In the genomic region with DNA sequence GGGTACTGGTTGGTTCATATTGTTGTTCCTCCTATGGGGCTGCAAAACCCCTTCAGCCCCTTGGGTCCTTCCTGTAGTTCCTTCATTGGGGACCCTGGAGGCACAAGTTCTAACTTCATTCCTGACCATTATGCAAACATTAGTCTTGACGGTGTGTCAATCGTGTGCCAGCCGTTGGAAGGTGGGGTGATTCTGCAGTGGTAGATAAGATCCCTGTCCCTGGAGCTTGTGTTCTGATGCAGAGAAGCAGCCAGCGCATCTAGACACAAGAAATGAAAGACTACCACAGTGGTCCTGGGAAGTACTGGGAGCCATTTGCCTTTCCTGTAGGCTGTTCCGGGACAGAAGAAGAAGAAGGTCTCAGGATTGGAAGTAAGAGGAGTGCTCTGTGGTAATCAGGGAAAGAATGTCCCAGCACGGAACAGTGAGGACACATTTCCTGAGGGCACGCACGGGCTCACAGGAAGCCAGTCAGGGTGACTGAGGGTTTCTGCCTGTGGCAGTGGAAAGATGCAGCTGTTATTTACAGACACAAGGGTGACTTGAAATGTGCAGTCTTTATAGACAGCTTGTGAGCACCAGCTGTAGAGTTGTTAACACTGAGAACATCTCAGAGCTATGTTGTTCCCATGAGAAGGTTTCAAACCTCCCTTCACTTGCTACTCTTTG, we compare ENCODE assay signal across 17 mouse cellular contexts. TPM values are rescaled to one million over a fixed set of nuclear protein-coding genes. Genes with fewer than 3 reads are reported as not detected.
A peak's percentile ranks its signal among the peaks of the same experiment; 100 is the strongest.
DNase-seq lines count a peak whose midpoint lies in the region; ATAC-seq lines count a peak whose summit lies in the region.
"Had no signal": no experiment of that assay in that cellular context is flagged by ENCODE, and none has a peak within 500 bp of the region (broad histone marks: within the 10 kb centered on the region; RNA-seq: fewer than 3 reads in every experiment).

No protein-coding gene starts in this region.

- ATAC-seq in liver, embryonic 16.5 days (ENCODE audit: low read depth), result peak; percentile 56

- DNase-seq in lung, postnatal 10 days, result peak; percentile 45
- DNase-seq in lung, adult 18-20 months, result no peak
- DNase-seq in c-Kit-positive CD71-positive TER-119-positive erythroid progenitor cells, embryonic 14.5 days (ENCODE audit: low spot score), result peak; percentile 75
- DNase-seq in thymus, postnatal 25 days, result peak; percentile 43
- DNase-seq in right cerebral cortex, postnatal 14 days, result no peak
- DNase-seq in frontal cortex, postnatal 10 days (ENCODE audit: low spot score in 2 of 2), result no peak
- DNase-seq in ovary, adult 18-20 months (ENCODE audit: low spot score), result no peak
- DNase-seq: cerebellum, postnatal 25 days; heart, adult 18-20 months; layer of hippocampus, adult 9-11 months had no signal

- peaks cover 53% of the 10 kb centered on the region for H3K4me1 ChIP-seq in liver, embryonic 16.5 days (ENCODE audit: control insufficient read depth, low read depth, low read length)

- no peaks in the 10 kb centered on the region for H3K36me3 ChIP-seq in liver, embryonic 16.5 days (ENCODE audit: control insufficient read depth, insufficient read depth)
- H3K36me3 ChIP-seq: embryonic facial prominence, embryonic 15.5 days; midbrain, embryonic 10.5 days had no signal

- peak overlapping the region; percentile 65 for H3K27ac ChIP-seq in liver, embryonic 16.5 days (ENCODE audit: low read length)
- H3K27ac ChIP-seq: embryonic facial prominence, embryonic 15.5 days; hindbrain, embryonic 14.5 days; midbrain, embryonic 10.5 days had no signal

- peak overlapping the region; percentile 52 for H3K4me3 ChIP-seq in liver, embryonic 16.5 days (ENCODE audit: low read depth, low read length)
- H3K4me3 ChIP-seq: embryonic facial prominence, embryonic 15.5 days; midbrain, embryonic 10.5 days; myocyte had no signal

- H3K4me2 ChIP-seq in liver, embryonic 16.5 days (ENCODE audit: low read depth, low read length), result peak overlapping the region; percentile 58
- H3K4me2 ChIP-seq: embryonic facial prominence, embryonic 15.5 days; hindbrain, embryonic 14.5 days had no signal

- H3K27me3 ChIP-seq in liver, embryonic 16.5 days (ENCODE audit: control insufficient read depth, insufficient read depth, low read depth, low read length), result no peaks in the 10 kb centered on the region
- H3K27me3 ChIP-seq: embryonic facial prominence, embryonic 15.5 days had no signal

- no peaks in the 10 kb centered on the region for H3K9me3 ChIP-seq in liver, embryonic 16.5 days (replicated peaks; ENCODE audit: control insufficient read depth, low read length)
- H3K9me3 ChIP-seq: embryonic facial prominence, embryonic 15.5 days; midbrain, embryonic 10.5 days had no signal

- 10% methylated on average over 8 of the region's 8 CpGs for WGBS in liver, embryonic 16.5 days (ENCODE audit: insufficient replicate concordance)

- peak overlapping the region; percentile 53 for H3K9ac ChIP-seq in liver, embryonic 16.5 days (ENCODE audit: low read depth, low read length)
- H3K9ac ChIP-seq: embryonic facial prominence, embryonic 15.5 days; hindbrain, embryonic 14.5 days had no signal

RNA-seq across cellular contexts. Expression of gene Pla2g12a, which starts 2.7 kb away (rescaled TPM):
- polyA plus RNA-seq in liver, embryonic 16.5 days (2015; fragmentation: Nextera tagmentation; extraction: Ambion mirVana), result 80.6 and 81.6 TPM in 2 replicates

RNA-seq across cellular contexts. Expression of gene Casp6, which starts 20.2 kb away (rescaled TPM):
- 30.6 and 33.6 TPM in 2 replicates for polyA plus RNA-seq in liver, embryonic 16.5 days (2015; fragmentation: Nextera tagmentation; extraction: Ambion mirVana)

RNA-seq across cellular contexts. Expression of gene Cfi, which starts 45.4 kb away (rescaled TPM):
- 294 and 313 TPM in 2 replicates for polyA plus RNA-seq in liver, embryonic 16.5 days (2015; fragmentation: Nextera tagmentation; extraction: Ambion mirVana)
- polyA plus RNA-seq: myocyte had no signal

RNA-seq across cellular contexts. Expression of gene Gar1, which starts 49.9 kb away (rescaled TPM):
- 20.8 and 23.6 TPM in 2 replicates for polyA plus RNA-seq in liver, embryonic 16.5 days (2015; fragmentation: Nextera tagmentation; extraction: Ambion mirVana)

RNA-seq across cellular contexts. Expression of gene Rrh, which starts 58.7 kb away (rescaled TPM):
- polyA plus RNA-seq in liver, embryonic 16.5 days (2015; fragmentation: Nextera tagmentation; extraction: Ambion mirVana), result not detected in 2 replicates
- polyA plus RNA-seq: hindbrain, embryonic 14.5 days; kidney, embryonic 14.5 days; limb, embryonic 11.5 days; myocyte had no signal

Comparison
In these comparisons a context has a peak if more than half of its experiments do, and no peak if none do; other contexts are left out.
1. DNase-seq: peak in lung, postnatal 10 days (single experiment), c-Kit-positive CD71-positive TER-119-positive erythroid progenitor cells, embryonic 14.5 days (single experiment) and thymus, postnatal 25 days (single experiment); none in lung, adult 18-20 months (0 of 2), right cerebral cortex, postnatal 14 days (single experiment), frontal cortex, postnatal 10 days (0 of 2) and ovary, adult 18-20 months (single experiment).